Mouse (Mus musculus) layer of hippocampus, postnatal 25 days (tissue): ENCODE data around the gene Map1lc3a. TPM values are rescaled to one million over a fixed set of nuclear protein-coding genes. Genes with fewer than 3 reads are reported as not detected.

Source experiments
- DNase-seq, 2 experiments: peaks; one replicate each; pipeline ENCODE4 v3.0.0; 2022; ENCODE audit warnings: mixed read lengths in 2 of 2, low spot score in 1 of 2; ENCODE audit errors: extremely low spot score in 1 of 2
- total RNA-seq, 2 experiments: library from RNA; stranded (reverse); gene quantifications; 2 replicates each; pipeline ENCODE4 v1.2.3; 2021

Gene Map1lc3a
- 100 to 1,000 TPM; 252 to 300 TPM for total RNA-seq

DNA sequence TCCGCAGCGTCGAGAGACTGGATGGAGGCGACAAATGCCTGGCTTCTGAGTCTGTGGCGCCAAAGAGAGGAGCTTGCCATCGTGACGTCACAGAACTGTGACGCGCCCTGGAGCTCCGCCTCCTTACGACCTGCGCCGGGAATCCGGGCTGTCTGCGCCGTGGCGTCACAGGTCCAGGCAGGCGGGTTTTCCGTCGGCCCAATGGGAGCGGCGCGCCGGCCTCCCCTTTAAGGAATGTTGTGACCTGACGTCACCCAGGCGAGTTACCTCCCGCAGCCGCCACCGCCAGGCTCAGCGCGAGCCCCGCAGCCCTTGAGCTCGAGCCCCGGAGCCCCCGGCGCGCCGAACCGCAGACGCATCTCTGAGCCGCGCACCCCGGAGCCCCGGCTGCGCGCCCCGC lies at the start of gene Map1lc3a:
Gene Map1lc3a (plus strand): TSS at position 103 of the 400 bp plus-strand sequence.
- DNase-seq, result peak; percentile 97 to 98

DNA sequence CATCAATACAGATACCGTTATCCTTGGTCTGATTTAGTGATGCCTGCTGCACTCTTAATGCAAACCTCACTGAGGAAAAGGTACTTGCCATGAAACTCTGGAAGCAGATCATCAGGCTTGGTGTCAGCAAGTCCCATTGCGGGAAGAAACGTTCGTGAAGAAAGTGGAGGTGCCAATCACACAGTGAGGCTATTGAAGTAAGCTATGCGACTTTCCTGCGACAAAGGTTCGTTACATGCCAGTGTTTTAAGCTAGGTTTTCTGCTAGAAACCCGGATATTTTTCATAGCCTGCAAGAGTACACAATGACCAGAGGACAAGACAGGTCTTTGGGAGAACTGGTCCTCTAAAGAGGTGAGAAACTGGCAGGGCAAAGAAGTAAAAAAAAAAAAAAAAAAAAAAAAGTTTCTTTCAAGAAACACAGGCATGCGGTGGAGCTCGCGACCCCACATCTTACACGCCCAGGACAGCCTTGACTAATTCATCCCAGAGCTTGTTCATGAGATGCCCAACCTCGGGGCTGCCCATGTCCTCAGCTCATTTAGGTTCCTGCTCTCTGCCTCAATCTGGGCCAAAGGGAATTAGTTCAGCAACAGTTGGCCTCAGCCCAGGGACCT lies 40.2 kb upstream of the Map1lc3a start:
- no peak for DNase-seq

DNA sequence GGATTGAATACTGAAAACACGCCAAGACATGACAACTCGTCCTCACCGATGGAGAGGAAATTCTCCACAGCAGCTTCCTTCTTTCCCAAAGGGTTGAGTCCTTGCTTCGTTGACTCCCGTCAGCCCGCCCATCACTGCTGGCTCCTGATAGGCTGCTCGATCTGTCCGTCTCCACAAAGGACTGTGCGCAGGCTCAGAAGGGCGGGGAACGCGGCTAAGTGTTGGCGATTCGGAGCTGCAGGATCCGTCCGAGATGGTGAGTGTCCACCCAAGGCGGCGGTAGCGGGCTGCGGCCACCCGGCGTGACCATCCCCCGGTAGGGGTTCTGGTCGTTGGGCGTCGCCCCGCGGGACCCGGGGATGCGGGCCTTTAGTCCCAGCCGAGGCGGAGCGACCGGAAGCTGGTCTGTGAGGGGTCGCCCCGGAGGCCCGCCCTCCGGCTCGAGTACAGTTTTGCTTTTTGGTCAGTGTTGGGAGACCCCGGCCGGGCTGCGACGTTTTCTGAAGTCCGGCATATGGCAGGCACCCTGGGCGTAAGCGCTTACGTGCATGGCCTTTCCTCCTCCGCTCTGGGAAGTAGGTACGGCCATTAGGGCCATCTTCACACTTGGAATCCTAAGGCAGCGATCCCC lies 39.6 kb upstream of the Map1lc3a start, which contains the start of gene Dynlrb1:
Gene Dynlrb1 (plus strand): TSS at position 172 of the 631 bp plus-strand sequence.
- DNase-seq, result peak; percentile 99 to 100

DNA sequence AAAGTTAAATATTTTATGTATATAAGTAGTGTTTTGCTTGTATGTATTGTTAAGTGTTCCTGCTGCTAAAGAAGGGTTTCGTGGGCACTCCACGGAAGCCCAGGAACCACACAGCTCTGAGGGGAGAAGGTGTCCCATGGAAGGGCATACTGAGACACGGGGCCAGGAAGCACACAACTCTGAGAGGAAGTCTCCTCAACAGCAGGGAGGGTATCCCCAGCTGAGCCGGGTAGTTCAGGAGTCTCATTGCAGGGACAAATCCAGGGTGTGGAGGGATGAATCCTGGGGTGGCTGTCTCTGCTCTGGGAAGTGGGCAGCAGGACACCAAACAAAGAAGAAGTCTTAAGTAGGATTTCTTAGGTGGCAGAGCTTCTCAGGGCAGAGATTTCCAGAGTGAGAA lies 38.8 kb upstream of the Map1lc3a start:
- no peak for DNase-seq

DNA sequence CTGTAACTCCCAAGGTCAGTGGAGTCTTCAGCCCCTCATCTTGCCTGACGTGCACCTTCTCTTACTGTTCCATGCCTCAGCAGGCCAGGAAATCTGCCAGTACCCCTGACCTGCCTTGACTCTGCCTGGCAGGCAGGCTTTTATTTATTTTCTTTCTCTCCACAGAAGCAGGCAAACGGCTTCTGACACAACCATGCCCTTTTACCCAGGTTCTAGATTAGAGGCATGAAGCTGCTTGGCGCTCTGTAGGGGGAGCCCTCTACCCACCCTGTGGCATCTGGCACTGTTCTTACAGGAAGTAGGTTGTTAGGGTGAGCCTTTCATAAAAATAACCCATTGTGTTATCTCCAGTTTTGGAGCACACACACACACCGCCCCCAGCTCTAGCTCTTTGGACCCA lies 35.2 kb upstream of the Map1lc3a start:
- no peak for DNase-seq

DNA sequence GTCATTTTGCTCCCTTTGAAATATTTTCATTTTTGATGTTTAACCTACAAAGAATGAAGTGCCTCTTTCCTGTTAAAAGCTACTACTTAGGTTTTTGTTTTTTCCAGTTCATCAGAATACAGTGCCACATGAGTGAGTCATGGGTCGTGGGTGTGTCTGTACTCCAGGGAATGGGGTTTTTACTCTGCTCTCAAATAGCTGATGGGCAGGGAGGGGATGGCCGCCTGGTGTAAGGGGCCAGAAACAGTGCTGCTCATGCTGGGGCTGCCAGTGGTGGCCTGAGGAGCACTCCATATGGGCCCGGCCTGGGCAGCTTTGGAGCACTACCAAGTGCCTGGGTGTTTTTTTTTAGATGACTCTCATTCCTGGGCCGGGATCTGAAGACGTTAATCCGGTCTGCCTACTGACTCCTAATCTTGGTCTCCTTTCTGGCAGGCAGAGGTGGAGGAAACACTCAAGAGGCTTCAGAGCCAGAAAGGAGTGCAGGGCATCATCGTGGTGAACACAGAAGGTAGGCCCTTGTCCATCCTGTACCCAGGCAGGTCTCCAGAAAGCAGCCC lies 33.7 kb upstream of the Map1lc3a start:
- DNase-seq, result no peak

DNA sequence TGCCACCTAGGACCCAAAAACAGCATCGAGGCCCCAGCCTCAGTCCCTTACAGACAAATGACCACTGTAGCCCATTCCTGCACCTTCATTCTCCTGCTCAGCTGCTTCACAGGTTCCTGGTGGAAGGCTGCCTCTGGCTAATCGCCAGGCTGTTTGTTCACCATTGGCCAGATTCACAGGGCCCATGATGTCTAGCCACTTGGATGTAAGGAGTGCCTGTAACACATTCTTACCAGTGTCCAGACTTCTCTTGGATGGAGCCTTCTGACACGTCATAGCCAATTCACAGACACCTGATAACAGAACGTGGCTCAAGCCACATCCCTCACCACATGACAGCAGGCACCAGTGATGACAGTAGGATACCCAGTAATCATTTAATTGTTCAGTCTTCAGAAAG lies 29.9 kb upstream of the Map1lc3a start:
- DNase-seq, result no peak

DNA sequence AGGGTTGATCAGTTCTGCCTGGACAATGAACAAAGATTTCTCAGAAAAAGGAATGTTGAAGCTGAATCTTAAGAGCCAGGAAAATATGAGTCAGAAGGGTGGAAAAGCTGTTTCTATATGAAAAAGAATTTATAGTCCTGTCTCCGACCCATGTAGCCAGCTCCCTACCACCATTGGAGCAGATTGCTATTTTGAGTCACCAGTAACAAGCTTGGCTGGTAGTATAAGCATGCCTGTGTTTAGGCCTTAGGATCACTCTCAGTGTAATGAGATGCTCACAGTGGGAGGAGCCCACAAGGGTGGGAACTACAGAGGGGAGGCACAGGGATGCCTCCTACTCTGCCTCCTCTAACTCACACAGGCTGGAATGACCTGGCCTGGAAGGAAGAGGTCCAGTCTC lies 27.9 kb upstream of the Map1lc3a start:
- DNase-seq, result no peak

DNA sequence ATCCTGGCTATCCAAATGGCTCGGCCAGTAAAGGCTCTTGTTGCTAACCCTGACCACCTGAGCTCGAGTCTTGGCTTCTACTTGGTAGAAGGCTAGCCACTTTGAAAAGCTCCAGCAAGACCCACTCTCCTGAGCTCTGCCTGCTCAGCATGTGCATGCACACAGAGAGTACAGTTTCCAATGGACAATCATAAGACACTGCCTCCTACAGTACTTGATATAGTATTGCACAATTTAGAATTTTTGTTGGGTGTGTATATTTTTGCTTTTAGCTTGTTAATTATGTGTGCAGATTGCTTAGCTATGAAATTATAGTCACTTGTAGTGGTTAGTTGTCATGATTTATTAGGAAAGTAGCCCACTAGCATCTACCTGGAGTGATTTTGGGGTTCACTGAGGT lies 27.4 kb upstream of the Map1lc3a start:
- DNase-seq, result no peak

DNA sequence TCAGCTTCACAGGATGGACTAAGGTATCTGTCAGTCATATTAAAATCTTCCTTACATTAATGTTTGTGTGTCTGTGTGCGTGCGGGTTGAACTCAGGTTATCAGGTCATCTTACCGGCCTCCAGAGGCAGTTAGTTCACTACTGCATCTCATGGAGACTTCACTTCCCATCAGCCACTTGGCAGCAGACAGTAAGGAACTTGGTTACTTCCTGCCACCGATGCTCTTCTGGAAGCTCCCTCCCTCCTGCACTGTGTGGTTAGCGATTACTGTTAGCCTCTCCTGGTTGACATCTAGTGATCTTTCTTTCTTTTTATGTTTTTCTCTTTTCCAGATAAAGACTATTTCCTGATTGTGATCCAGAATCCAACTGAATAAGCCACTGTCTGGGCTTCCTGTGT lies 26.5 kb upstream of the Map1lc3a start:
- DNase-seq, result no peak

DNA sequence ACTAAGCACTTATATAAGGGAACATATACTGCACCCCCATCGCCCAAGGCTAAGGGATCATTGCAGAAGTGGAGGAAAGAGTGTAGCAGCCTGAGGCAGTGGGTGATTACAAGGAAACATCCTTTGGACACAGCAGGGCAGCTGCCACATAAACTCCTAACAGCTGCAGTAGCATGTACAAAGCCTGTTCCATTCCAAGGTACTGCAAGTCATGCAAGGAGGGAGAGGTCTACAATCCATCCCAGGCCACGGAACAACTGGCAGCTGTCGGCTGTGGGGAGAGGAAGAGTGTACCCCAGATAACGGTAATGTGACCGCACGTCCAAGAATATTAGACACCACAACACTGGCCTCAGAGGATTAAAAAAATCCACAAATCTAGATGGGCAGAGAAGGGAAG lies 10.6 kb upstream of the Map1lc3a start:
- no peak for DNase-seq

DNA sequence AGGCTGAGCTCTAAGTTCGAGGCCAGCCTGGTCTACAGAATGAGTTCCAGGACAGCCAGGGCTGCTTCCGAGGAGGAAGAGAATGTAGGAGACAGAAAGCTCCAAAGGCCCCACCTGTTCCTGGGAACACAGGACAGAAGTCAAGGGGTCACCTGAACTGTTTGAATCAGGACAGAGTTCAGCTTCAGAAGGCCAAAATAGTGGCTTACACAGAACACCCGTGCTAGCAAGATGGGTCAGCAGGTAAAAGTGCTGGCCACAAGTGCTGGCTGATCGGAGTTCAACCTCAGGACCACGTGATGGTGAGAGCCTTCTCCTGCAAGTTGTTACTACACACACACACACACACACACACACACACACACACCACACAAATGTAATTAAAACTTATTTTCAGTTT lies 9.2 kb upstream of the Map1lc3a start:
- DNase-seq, result no peak

DNA sequence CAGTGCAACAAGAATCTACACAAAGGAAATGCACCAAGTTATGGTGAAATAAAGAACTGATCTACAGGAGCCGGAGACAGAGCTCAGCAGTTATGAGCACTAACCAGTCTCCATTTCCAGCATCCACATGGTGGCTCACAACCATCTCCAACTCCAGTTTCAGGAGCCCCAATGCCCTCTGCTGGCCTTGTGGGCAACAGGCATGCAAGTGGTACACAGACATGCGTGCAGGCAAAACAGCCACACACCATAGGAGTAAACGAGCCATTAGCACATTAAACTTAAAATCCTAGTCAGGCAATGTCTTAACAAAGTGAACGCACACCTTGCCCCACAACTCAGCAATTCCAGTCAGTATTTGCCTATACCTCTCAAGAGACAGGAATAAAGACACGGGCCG lies 4.1 kb upstream of the Map1lc3a start:
- no peak for DNase-seq

DNA sequence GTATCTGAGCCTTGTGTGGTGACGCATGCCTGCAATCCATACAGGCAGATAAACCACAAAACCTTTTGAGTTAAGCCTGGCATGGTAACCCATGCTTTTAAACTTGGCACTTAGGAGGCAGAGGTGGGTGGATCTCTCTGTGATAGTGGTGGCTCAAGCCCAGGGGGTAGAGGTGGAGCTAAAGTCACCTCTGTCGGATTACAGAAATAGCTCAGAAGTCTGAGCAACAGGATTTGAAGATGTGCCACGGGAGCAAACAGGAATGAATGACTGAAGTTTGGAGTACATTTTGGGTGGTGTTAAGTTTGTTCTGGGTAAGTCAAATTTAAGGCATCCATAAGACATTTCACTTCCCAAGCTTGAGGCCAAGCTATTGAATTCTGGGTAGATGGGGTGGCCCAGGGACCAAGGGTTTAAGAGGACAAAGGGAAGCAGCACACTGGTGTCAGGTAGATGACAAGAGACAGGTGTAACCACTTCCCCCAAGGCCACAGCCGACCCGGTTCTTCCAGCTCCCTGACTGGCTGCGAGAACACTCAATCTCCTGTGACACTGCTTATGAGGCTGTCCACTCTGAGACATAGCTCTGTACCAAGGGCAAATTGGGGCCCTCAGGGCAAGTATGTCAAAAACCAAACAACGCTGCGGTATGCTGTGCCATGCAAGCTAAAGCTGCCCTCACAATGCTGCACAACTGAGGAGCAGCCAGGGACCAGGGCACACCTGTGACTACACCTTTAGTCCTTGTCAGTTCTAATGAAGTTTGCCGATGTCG lies 3.5 kb upstream of the Map1lc3a start:
- no peak for DNase-seq

DNA sequence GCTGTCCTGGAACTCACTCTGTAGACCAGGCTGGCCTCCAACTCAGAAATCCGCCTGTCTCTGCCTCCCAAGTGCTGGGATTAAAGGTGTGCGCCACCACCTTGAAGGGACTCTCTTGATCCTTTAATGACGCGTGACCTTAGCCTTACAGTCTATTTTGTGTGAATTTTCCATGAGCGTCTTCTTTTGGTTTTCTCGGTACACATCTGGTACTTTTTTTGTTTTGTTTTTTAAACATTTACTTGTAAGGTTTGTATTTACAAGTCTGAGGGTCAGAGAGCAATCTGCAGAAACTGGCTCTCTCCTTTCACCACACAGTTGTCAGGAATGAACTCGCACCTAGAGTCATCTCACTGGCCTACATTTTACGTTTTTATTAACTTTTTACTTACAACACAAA lies 2.5 kb upstream of the Map1lc3a start:
- DNase-seq, result no peak

DNA sequence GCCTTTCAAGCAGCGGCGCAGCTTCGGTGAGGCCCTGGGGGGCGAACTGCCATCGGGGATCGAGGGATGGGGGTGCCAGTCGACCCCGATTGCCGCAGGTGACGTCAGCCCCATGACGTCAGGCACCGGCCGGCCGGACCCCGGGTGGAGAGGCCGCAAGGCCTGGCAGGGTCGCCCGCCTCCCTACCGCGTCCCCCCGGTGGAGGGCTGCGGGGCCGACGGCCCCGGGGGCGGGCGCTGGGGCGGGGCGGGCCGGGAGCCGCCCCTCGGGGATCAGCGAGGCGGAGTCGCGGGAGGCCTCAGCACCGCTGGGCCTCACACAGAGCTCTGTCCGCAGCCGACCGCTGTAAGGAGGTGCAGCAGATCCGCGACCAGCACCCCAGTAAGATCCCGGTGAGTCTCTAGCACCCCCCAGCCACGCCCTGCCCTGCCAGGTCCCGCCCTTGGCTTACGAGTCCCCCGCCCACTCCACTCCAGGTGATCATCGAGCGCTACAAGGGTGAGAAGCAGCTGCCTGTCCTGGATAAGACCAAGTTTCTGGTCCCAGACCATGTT lies 601 bp downstream of the Map1lc3a start:
- DNase-seq, result peak; percentile 27 to 56

DNA sequence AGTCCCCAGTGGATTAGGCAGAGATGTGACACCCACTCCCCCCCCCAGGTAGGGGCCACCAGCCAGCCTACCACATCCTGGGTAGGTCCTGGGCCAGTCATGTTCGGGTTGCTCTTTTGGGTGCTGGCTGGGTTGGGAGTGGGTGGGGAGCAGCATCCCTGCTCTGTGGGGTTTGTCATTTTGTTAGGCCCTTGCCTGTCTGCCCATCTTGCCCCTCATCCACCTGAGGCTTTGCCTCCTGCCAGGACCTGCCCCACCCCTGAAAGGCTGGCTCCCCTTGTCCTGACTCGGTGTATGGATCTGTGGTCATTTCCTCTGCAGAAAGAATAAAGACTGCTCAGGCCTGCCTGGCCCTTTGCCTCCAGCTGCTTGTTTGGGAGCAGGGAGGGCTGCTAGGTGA lies 1.6 kb downstream of the Map1lc3a start:
- no peak for DNase-seq

DNA sequence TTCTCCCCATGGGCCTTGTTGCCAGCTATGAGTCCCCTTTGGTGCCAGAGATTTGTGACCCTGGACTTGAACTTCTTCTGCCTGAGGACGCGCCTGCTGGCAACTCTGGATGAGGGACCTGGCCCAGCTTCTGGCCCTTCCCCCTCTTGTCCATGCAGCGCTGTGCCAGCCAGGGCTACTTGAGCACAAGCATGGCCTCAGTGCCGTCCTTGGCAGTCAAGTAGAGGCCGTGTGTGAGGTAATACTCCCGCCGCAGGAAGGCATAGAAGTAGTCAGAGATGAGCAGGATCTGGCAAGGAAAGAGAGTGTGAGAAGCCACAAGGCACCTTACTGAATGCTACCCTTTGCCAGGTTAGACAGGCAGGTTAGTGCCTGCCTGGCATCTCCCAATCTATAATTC lies 2.3 kb downstream of the Map1lc3a start:
- DNase-seq, result no peak

DNA sequence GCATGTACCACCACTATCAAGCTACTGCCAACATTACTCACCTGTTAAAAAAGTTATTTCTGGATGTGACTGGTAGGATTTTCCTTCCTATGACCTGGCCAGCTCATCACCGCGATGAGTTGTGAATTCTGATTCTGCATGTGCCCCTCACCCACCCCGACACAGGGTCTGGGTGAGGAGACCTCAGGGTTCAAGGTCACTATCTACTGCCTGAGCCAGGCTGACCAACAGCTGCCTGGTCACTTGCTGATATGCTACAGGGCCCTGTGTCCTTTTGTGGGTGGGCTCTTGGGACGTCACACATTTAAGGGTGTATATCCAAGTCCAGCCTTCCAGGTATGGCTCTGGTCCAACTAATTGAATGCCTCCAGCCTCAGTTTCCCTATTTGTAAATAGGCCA lies 3.1 kb downstream of the Map1lc3a start:
- DNase-seq, result no peak

DNA sequence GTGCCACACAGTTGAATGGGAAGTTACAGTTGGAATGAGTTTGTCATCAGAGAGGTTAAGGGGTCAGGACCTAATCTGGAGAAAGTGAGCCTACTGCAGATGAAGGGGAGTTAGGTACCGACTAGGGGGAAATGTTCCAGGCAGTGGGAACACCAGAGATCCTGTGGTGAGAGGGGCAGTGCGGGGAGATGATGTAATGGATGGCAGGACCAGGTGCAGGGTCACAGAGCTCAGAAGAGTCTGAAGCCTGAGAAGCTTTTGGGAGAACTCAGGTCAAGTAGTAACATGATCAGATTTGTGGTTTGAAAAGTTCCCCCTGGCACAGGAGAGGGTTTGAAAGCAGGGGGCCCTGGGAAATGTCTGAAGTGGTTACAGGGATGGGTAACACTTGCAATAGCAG lies 4.0 kb downstream of the Map1lc3a start:
- DNase-seq, result no peak

DNA sequence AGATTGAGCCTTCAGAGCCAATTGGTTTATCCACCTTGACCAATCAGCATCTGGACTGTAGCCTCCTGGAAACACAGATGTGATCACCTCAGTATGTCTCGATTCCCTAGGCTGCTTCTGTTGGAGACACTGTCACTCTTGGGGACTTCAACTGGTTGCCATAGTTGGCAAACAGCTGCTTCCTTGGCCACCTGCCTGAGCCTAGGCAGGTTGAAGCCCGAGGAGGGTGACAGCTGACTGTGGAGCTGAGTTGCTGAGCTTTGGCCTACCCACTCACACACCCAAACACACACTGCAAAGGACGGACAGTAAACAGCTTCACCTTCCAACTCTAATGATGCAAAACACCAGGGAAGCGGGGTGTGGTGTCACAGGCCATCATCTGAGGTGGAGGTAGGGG lies 7.7 kb downstream of the Map1lc3a start:
- no peak for DNase-seq
